Mouse (Mus musculus) midbrain, embryonic 13.5 days (tissue): ENCODE results near the gene Tbl3. TPM values are rescaled to one million over a fixed set of nuclear protein-coding genes. Genes with fewer than 3 reads are reported as not detected.
"Not testable (repeated sequence)": the region's sequence is repeated elsewhere in the genome, so short reads cannot be mapped to it uniquely, and the experiment has no call there.

Source experiments
- ATAC-seq: fragments of 200-750 bp; cut with Nextera tagmentation; 2 replicates; pipeline ENCODE4 v1.8.0; 2017; ENCODE audit warnings: mild to moderate bottlenecking, moderate TSS enrichment, moderate library complexity
- H3K27ac ChIP-seq: fragments of 300-500 bp; sonication (generic); 2 replicates; pipeline ENCODE4 v1.5.1; 2015; ENCODE audit warnings: inconsistent platforms, mild to moderate bottlenecking, moderate library complexity
- H3K27me3 ChIP-seq: fragments of 300-500 bp; sonication (generic); 2 replicates; pipeline ENCODE4 v1.6.1; 2015; ENCODE audit warnings: mild to moderate bottlenecking, inconsistent platforms
- H3K36me3 ChIP-seq: fragments of 300-500 bp; sonication (generic); 2 replicates; pipeline ENCODE4 v1.6.1; 2015; ENCODE audit warnings: mild to moderate bottlenecking, inconsistent platforms
- H3K4me1 ChIP-seq: fragments of 300-500 bp; sonication (generic); replicated peaks from 2 replicates; pipeline ENCODE4 v1.6.1; 2015; ENCODE audit warnings: inconsistent platforms
- H3K4me2 ChIP-seq: fragments of 300-500 bp; sonication (generic); replicated peaks from 2 replicates; pipeline ENCODE4 v1.6.1; 2015; ENCODE audit warnings: moderate library complexity, mild to moderate bottlenecking, inconsistent platforms
- H3K4me3 ChIP-seq: fragments of 300-500 bp; sonication (generic); replicated peaks from 2 replicates; pipeline ENCODE4 v1.5.1; 2015; ENCODE audit warnings: mild to moderate bottlenecking, inconsistent platforms
- H3K9ac ChIP-seq: fragments of 300-500 bp; sonication (generic); replicated peaks from 2 replicates; pipeline ENCODE4 v1.6.1; 2015; ENCODE audit warnings: mild to moderate bottlenecking, inconsistent platforms
- H3K9me3 ChIP-seq: fragments of 300-500 bp; sonication (generic); 2 replicates; pipeline ENCODE4 v1.6.1; 2016; ENCODE audit warnings: mild to moderate bottlenecking, inconsistent platforms
- WGBS: fragments of 180-500 bp; shearing (Covaris S2); methylation state at CpG from one replicate; pipeline ENCODE4 v1.1.7; 2015; 5-methylcytosine and 5-hydroxymethylcytosine counted together
- polyA plus RNA-seq: library from polyadenylated mRNA; unstranded; fragments of >200 nt; fragmentation: Nextera tagmentation; extraction: Ambion mirVana; gene quantifications from 2 replicates; pipeline ENCODE4 v1.2.1, GENCODE M21; 2015

Tbl3 gene
- polyA plus RNA-seq, 1 experiment from 2014 or later: 84.3 TPM

GRCm38 (mm10) chr17:24687599-24687998 is 19.9 kb downstream of the Tbl3 start:
- 21% methylated on average over 23 of the region's 23 CpGs for WGBS
- H3K27me3 ChIP-seq: peaks cover 45% of the 10 kb centered on the region
- peak overlapping the region; percentile 81 for H3K4me3 ChIP-seq
- H3K4me2 ChIP-seq: peak overlapping the region; percentile 79
- H3K27ac ChIP-seq: no peak overlapping the region
- peaks cover 43% of the 10 kb centered on the region for H3K4me1 ChIP-seq
- no peaks in the 10 kb centered on the region for H3K9me3 ChIP-seq
- peaks cover 20% of the 10 kb centered on the region for H3K36me3 ChIP-seq
- H3K9ac ChIP-seq: peak overlapping the region; percentile 46
- no peak for ATAC-seq

DNA sequence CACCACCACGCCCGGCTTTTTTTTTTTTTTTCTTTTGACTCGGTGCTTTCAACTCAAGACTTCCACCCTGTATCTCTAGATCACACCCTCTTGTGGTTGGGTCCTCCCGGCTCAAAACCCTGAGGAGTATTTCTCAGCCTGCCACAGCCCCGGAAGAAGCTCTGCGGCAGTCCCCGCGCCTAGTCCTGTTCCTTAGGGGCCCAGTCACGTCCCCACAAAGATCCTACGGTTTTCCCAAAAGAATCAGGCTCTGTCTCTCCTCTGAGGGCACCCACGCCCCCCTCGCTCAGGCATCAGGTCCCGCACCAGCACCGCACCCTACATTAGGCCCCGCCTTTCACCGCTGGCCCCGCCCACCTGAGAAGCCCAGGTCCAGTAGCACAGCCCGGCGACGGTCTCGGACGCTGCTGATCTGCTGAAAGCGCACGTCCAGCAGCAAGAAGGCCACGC is 20.3 kb downstream of the Tbl3 start:
- H3K27me3 ChIP-seq: peaks cover 45% of the 10 kb centered on the region
- H3K9ac ChIP-seq: peak overlapping the region; percentile 46
- 2% methylated on average over 25 of the region's 25 CpGs for WGBS
- H3K4me3 ChIP-seq: peak overlapping the region; percentile 81
- H3K9me3 ChIP-seq: no peaks in the 10 kb centered on the region
- H3K36me3 ChIP-seq: peaks cover 20% of the 10 kb centered on the region
- ATAC-seq: no peak
- no peak overlapping the region for H3K27ac ChIP-seq
- peaks cover 43% of the 10 kb centered on the region for H3K4me1 ChIP-seq
- peak overlapping the region; percentile 79 for H3K4me2 ChIP-seq

DNA sequence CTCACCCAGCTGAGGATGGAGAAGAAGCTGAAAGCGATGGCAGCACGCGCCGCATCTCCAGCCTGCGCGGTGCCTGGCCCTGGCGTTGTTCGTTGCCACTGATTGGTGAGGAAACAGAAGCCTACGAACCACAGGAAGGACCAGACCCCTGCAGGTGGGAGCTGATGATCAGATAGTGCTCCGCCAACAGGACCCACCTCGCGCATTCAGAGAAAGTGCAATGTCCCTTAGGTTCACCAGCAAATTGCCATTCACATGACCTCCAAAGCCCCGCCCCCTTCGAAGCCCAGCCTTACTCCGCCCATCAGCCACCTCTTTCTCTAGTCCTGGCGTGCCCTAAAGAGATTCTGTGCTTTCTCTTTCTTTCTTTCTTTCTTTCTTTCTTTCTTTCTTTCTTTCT is 20.9 kb downstream of the Tbl3 start:
- Histone ChIP-seq H3K9ac (no peak overlapping the region), H3K36me3 (peaks cover 20% of the 10 kb centered on the region), H3K4me3 (no peak overlapping the region), H3K27ac (no peak overlapping the region), H3K9me3 (no peaks in the 10 kb centered on the region), H3K4me2 (peak overlapping the region; percentile 19; the same call in 1 of the 2 replicates), H3K4me1 (peaks cover 43% of the 10 kb centered on the region), H3K27me3 (peaks cover 45% of the 10 kb centered on the region)
- no peak for ATAC-seq
- WGBS: 28% methylated on average over 16 of the region's 16 CpGs

GRCm38 (mm10) chr17:24677500-24678080 is 29.9 kb downstream of the Tbl3 start:
- Histone ChIP-seq H3K4me3 (no peak overlapping the region), H3K27me3 (no peaks in the 10 kb centered on the region), H3K27ac (no peak overlapping the region), H3K4me1 (no peaks in the 10 kb centered on the region; the same call in 1 of the 2 replicates), H3K36me3 (peaks cover 60% of the 10 kb centered on the region), H3K9ac (no peak overlapping the region), H3K9me3 (no peaks in the 10 kb centered on the region), H3K4me2 (no peak overlapping the region)
- no peak for ATAC-seq
- 95% methylated on average over 24 of the region's 24 CpGs for WGBS

- no peaks in the 10 kb centered on the region for H3K27me3 ChIP-seq
- no peaks in the 10 kb centered on the region for H3K9me3 ChIP-seq
- ATAC-seq: no peak
- H3K27ac ChIP-seq: no peak overlapping the region
- 96% methylated on average over 5 of the region's 5 CpGs for WGBS
- no peak overlapping the region for H3K4me2 ChIP-seq
- peaks cover 53% of the 10 kb centered on the region for H3K36me3 ChIP-seq
- H3K9ac ChIP-seq: no peak overlapping the region
- peaks cover 6% of the 10 kb centered on the region for H3K4me1 ChIP-seq
- H3K4me3 ChIP-seq: no peak overlapping the region
These were observed 30.6 kb downstream of the Tbl3 start for GRCm38 (mm10) chr17:24676877-24677276.

GRCm38 (mm10) chr17:24676187-24676586 is 31.3 kb downstream of the Tbl3 start:
- Histone ChIP-seq H3K27ac (no peak overlapping the region), H3K4me1 (peaks cover 12% of the 10 kb centered on the region), H3K4me2 (no peak overlapping the region), H3K4me3 (no peak overlapping the region), H3K9me3 (no peaks in the 10 kb centered on the region), H3K27me3 (no peaks in the 10 kb centered on the region), H3K36me3 (peaks cover 48% of the 10 kb centered on the region), H3K9ac (no peak overlapping the region)
- no peak for ATAC-seq
- 55% methylated on average over 2 of the region's 2 CpGs for WGBS

GRCm38 (mm10) chr17:24674277-24674676 is 33.2 kb downstream of the Tbl3 start:
- WGBS: 90% methylated on average over 7 of the region's 7 CpGs
- peaks cover 29% of the 10 kb centered on the region for H3K36me3 ChIP-seq
- no peak overlapping the region for H3K27ac ChIP-seq
- ATAC-seq: no peak
- no peak overlapping the region for H3K9ac ChIP-seq
- H3K4me1 ChIP-seq: peaks cover 24% of the 10 kb centered on the region
- no peak overlapping the region for H3K4me2 ChIP-seq
- H3K9me3 ChIP-seq: no peaks in the 10 kb centered on the region
- H3K4me3 ChIP-seq: no peak overlapping the region
- no peaks in the 10 kb centered on the region for H3K27me3 ChIP-seq

DNA sequence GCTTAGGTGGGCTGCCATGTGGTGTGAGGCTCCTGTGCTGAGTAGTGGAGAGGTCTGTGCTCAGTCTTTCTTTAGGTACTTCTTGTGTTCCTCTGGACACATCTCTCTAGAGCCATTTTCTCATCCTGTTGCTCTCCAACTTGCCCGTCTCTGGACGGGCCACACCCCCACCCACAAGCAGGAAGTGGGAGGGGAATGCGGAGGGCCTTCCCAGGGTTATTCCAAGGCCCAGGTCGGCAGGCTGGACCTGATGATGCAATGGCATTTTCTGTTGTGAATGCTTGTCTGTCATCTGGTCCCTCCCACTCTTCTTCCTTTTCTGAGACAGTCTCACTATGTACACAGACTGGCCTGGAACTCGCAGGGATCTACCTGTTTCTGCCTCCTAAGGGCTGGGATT is 35.3 kb downstream of the Tbl3 start:
- Histone ChIP-seq H3K4me3 (no peak overlapping the region), H3K27ac (no peak overlapping the region), H3K4me2 (no peak overlapping the region), H3K9me3 (no peaks in the 10 kb centered on the region), H3K4me1 (peaks cover 32% of the 10 kb centered on the region), H3K36me3 (peaks cover 8% of the 10 kb centered on the region), H3K27me3 (no peaks in the 10 kb centered on the region), H3K9ac (0 out of 2 replicates have a peak overlapping the region, but pooled peaks have one; percentile 98)
- no peak for ATAC-seq
- 46% methylated on average over 5 of the region's 5 CpGs for WGBS

- no peak overlapping the region for H3K27ac ChIP-seq
- H3K4me3 ChIP-seq: no peak overlapping the region
- H3K4me1 ChIP-seq: peaks cover 32% of the 10 kb centered on the region
- no peaks in the 10 kb centered on the region for H3K9me3 ChIP-seq
- peak overlapping the region; percentile 82 for H3K4me2 ChIP-seq
- H3K27me3 ChIP-seq: no peaks in the 10 kb centered on the region
- H3K9ac ChIP-seq: peak overlapping the region; percentile 98
- no peaks in the 10 kb centered on the region for H3K36me3 ChIP-seq
- WGBS: 79% methylated on average over 5 of the region's 5 CpGs
- ATAC-seq: no peak
These were observed 36.1 kb downstream of the Tbl3 start for GRCm38 (mm10) chr17:24671346-24671745.

DNA sequence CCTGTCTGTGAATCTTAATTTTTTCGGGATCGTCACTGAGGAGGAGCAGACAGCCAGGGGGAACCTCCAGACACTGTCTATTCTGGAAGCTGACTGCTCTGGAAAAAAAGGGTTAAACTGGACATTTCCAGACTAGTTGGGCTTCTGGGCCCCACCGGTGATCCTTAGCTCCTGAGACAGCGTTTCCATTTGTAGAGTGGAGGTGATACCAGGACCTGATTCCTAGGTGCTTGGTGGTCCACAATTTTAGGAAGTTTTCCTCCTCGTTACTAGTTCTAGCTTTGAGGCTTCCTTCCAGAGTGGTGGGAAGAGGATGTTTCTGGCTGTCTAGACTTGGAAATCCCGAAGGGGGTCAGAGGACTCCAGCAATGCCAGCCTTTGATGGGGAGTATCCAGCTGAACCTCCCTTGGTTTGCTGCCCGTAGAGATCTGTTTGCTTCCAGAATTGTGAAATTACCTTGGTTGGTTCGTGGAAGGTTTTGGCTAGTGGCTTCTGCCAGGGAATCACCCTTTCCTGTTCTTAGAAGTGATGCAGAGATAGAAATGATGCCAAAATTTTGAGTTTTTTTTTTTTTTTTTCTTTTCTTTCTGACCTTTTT is 37.1 kb downstream of the Tbl3 start:
- Histone ChIP-seq H3K36me3 (no peaks in the 10 kb centered on the region), H3K27ac (peak overlapping the region; percentile 84), H3K27me3 (no peaks in the 10 kb centered on the region), H3K9ac (peak overlapping the region; percentile 98), H3K4me1 (peaks cover 32% of the 10 kb centered on the region), H3K4me2 (peak overlapping the region; percentile 82), H3K4me3 (peak overlapping the region; percentile 96), H3K9me3 (no peaks in the 10 kb centered on the region)
- ATAC-seq: no peak
- 17% methylated on average over 8 of the region's 8 CpGs for WGBS

DNA sequence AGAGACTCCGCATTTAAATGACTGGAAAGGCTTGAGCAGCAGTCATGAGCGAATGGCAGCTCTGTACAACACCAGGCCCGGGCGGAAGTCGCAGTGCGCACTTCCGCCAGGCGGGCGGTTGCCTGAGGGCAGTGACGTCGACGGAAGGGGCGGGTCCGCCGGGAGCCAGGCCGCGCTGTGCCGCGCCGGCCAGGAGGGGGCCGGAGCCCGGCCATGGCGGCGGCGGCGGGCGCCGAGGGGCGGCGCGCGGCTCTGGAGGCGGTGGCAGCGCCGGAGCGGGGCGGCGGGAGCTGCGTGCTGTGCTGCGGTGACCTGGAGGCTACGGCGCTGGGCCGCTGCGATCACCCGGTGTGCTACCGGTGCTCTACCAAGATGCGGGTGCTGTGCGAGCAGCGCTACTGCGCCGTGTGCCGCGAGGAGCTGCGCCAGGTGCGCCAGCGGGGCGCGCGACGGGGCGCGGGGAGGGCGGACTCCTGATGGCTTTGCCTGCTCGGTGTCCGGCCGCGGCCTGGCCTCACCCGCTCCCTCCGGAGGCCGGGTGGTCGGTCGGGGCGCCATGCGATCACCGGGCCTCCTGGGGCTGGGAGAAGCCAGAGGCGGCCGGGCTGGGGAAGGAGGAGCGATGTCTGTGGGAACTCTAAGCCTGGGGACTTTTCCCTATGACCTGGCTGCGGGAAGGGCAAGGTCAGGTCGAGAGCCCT is 37.8 kb downstream of the Tbl3 start, which contains the start of gene Zfp598:
Gene Zfp598, plus strand, starts transcription at position 143 of the 701 bp plus-strand sequence.
- Histone ChIP-seq H3K9me3 (no peaks in the 10 kb centered on the region), H3K27ac (peak within 1 kb of the TSS; percentile 84), H3K27me3 (no peaks in the 10 kb centered on the region), H3K4me1 (peaks cover 32% of the 10 kb centered on the region), H3K4me2 (peak within 1 kb of the TSS; percentile 82), H3K4me3 (peak within 1 kb of the TSS; percentile 96), H3K36me3 (no peaks in the 10 kb centered on the region), H3K9ac (peak within 1 kb of the TSS; percentile 98)
- under 1% methylated on average over 66 of the region's 80 CpGs for WGBS
- peak; percentile 99 for ATAC-seq

DNA sequence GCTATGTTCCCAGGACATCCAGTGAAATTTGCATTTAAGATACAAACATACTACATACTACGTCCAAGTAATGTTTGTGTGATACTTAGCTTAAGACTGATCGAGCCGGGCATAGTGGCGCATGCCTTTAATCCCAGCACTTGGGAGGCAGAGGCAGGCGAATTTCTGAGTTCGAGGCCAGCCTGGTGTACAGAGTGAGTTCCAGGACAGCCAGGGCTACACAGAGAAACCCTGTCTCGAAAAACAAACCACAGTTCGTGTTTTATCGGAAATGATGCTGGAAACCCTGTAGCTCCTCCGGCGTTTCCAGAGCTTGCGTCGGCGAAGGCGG is 38.3 kb downstream of the Tbl3 start:
- Histone ChIP-seq H3K4me2 (peak overlapping the region; percentile 82), H3K4me1 (peaks cover 32% of the 10 kb centered on the region), H3K4me3 (peak overlapping the region; percentile 96), H3K27ac (peak overlapping the region; percentile 84), H3K9ac (peak overlapping the region; percentile 98)
- peak; percentile 49 for ATAC-seq
- 12% methylated on average over 15 of the region's 15 CpGs for WGBS
- not testable (repeated sequence) for H3K9me3 ChIP-seq, H3K36me3 ChIP-seq, H3K27me3 ChIP-seq
